Mouse (Mus musculus) liver, adult 2 months (tissue): ENCODE measurements around the gene Slc25a29. TPM values are rescaled to one million over a fixed set of nuclear protein-coding genes. Genes with fewer than 3 reads are reported as not detected.

Experiments used
- DNase-seq: peaks from one replicate; pipeline ENCODE4 v3.0.0-alpha.2; 2011; ENCODE audit warnings: low read depth, low spot score; ENCODE audit errors: extremely low read depth
- H3K27ac ChIP-seq: fragments of 200-500 bp; replicated peaks from 2 replicates; pipeline ENCODE4 v1.5.1; 2012; ENCODE audit warnings: low read depth, mild to moderate bottlenecking, control low read depth, inconsistent platforms, low read length; ENCODE audit not compliant: insufficient read depth
- H3K27me3 ChIP-seq: fragments of 200-500 bp; 2 replicates; pipeline ENCODE4 v1.6.1; 2012; ENCODE audit warnings: mild to moderate bottlenecking, moderate library complexity, low read length, inconsistent platforms; ENCODE audit not compliant: control insufficient read depth, insufficient read depth
- H3K36me3 ChIP-seq: fragments of 200-500 bp; 2 replicates; pipeline ENCODE4 v1.6.1; 2012; ENCODE audit warnings: low read length, inconsistent platforms; ENCODE audit not compliant: control insufficient read depth, insufficient read depth
- H3K4me1 ChIP-seq: fragments of 200-500 bp; 2 replicates; pipeline ENCODE4 v1.6.1; 2011; ENCODE audit warnings: low read length; ENCODE audit not compliant: control insufficient read depth, insufficient read depth
- H3K4me3 ChIP-seq: fragments of 200-500 bp; 2 replicates; pipeline ENCODE4 v1.5.1; 2011; ENCODE audit warnings: low read depth, mild to moderate bottlenecking, control low read depth, low read length, moderate library complexity; ENCODE audit not compliant: insufficient read depth
- H3K79me2 ChIP-seq: fragments of 200-500 bp; 2 replicates; pipeline ENCODE4 v1.6.1; 2012; ENCODE audit warnings: inconsistent platforms, mild to moderate bottlenecking, low read length, moderate library complexity; ENCODE audit not compliant: control insufficient read depth, insufficient read depth
- H3K9ac ChIP-seq: fragments of 200-500 bp; 2 replicates; pipeline ENCODE4 v1.6.1; 2012; ENCODE audit warnings: low read depth, mild to moderate bottlenecking, control low read depth, inconsistent platforms, low read length
- CTCF ChIP-seq: fragments of 200-500 bp; IDR thresholded peaks from 2 replicates; pipeline ENCODE4 v1.5.1; 2011; ENCODE audit warnings: low read depth, low read length, control low read depth
- POLR2A ChIP-seq: fragments of 200-500 bp; IDR thresholded peaks from 2 replicates; pipeline ENCODE4 v1.6.1; 2011; ENCODE audit warnings: low read length, control low read depth; ENCODE audit not compliant: insufficient read depth; ENCODE audit errors: extremely low read depth
- WGBS: fragments of 180-500 bp; shearing (Covaris S2); methylation state at CpG from one replicate; pipeline ENCODE4 v1.1.7; 2018; 5-methylcytosine and 5-hydroxymethylcytosine counted together
- polyA plus RNA-seq: library from polyadenylated mRNA; depleted of rRNA; stranded (reverse); fragments of >200 nt; gene quantifications from 2 replicates; pipeline ENCODE4 v1.2.3, GENCODE M21; 2012
- total RNA-seq: library from RNA; depleted of rRNA; stranded (reverse); fragments of >200 nt; gene quantifications from 2 replicates; pipeline ENCODE4 v1.2.3, GENCODE M21; 2014

Slc25a29 gene
- total and polyA plus RNA-seq, 2 experiments: 1.9 to 5.4 TPM

- Histone ChIP-seq H3K36me3 (no peaks in the 10 kb centered on the region), H3K27ac (peak overlapping the region; percentile 89), H3K4me3 (peak overlapping the region; percentile 98), H3K27me3 (no peaks in the 10 kb centered on the region), H3K79me2 (peaks cover 19% of the 10 kb centered on the region), H3K4me1 (peaks cover 16% of the 10 kb centered on the region; the same call in 1 of the 2 replicates), H3K9ac (peak overlapping the region; percentile 96)
- TF ChIP-seq CTCF (no peak), POLR2A (no peak)
- WGBS: under 1% methylated on average over 68 of the region's 71 CpGs
- DNase-seq: no peak
Measured at GRCm38 (mm10) chr12:108793453-108793941, 42.2 kb downstream of the Slc25a29 start.

DNA sequence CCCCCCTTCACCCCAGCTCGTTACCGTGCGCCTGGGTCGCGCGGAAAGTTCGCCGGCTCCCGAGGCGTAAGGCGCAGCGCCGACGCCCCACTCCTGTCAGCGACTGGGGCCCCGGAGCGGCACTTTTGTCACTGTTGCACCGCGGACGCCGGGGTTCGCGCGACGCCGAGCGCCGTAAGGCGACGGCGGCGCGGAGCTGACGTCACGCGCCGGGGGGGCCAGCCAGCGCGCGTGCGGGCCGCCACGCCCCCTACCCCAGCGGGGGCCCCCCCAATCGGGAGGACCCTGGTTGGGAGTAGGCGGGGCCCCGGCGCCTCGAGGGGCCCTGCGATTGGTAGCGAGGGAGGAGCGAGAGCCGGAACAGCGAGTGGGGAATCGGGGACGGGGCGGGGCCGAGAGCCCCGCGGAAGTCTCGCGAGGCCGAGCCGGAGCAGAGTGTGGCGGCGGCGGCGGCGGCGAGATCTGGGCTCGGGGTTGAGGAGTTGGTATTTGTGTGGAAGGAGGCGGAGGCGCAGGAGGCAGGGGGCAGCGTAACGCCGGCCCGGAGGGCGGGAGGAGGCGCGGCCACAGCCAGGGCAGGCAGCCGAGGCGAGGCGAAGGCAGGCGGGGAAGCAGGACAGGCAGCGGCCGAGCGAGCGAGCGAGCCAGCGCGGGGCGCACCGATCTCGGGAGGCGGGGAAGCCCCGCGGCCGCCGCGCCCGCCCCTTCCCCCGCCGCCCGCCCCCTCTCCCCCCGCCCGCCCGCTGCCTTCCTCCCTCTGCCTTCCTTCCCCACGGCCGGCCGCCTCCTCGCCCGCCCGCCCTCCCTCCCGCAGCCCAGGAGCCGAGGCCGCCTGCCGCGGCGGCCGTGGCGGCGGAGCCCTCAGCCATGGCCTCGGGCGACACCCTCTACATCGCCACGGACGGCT, 42.9 kb downstream of the Slc25a29 start, which contains the start of gene Yy1:
Gene Yy1, plus strand, starts transcription at position 428 of the 907 bp plus-strand sequence.
- peaks cover 13% of the 10 kb centered on the region; the same call in 1 of the 2 replicates for H3K4me1 ChIP-seq
- H3K79me2 ChIP-seq: peaks cover 16% of the 10 kb centered on the region
- WGBS: under 1% methylated on average over 92 of the region's 127 CpGs
- DNase-seq: peak; percentile 82
- H3K36me3 ChIP-seq: no peaks in the 10 kb centered on the region
- peak within 1 kb of the TSS; percentile 100 for H3K27ac ChIP-seq
- H3K9ac ChIP-seq: peak within 1 kb of the TSS; percentile 100
- TF ChIP-seq CTCF: no peak
- peak; percentile 88 for TF ChIP-seq POLR2A
- H3K4me3 ChIP-seq: peak within 1 kb of the TSS; percentile 98
- H3K27me3 ChIP-seq: no peaks in the 10 kb centered on the region

DNA sequence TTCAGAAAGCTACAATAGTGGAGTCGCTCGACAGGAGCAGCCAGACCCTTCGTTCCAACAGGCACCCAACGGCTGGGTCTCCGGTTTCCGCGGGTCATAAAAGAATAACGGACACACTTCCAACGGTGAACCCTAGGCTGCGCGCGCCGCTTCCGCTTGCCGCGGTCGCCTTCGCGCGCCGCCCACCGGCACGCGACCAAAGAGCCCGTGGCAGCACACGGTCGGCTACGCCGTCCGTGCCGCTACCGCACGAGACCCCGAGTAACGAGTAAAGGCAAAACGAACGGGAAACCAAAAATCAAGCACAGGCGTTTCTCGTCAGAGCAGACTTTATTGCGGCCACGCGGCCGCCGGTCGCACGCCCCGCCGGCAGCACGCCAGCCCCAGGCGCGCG, 43.5 kb downstream of the Slc25a29 start:
- Histone ChIP-seq H3K27ac (peak overlapping the region; percentile 94), H3K4me1 (peaks cover 13% of the 10 kb centered on the region; the same call in 1 of the 2 replicates), H3K9ac (peak overlapping the region; percentile 97), H3K4me3 (peak overlapping the region; percentile 89), H3K79me2 (peaks cover 16% of the 10 kb centered on the region), H3K36me3 (no peaks in the 10 kb centered on the region), H3K27me3 (no peaks in the 10 kb centered on the region)
- under 1% methylated on average over 51 of the region's 52 CpGs for WGBS
- DNase-seq: peak; percentile 60
- TF ChIP-seq POLR2A (0 out of 2 replicates have a peak, but pooled peaks have one; percentile 17), CTCF (no peak)

GRCm38 (mm10) chr12:108787329-108787728, 48.4 kb downstream of the Slc25a29 start:
- 79% methylated on average over 2 of the region's 2 CpGs for WGBS
- TF ChIP-seq CTCF (no peak), POLR2A (no peak)
- H3K36me3 ChIP-seq: no peaks in the 10 kb centered on the region
- H3K27me3 ChIP-seq: no peaks in the 10 kb centered on the region
- H3K79me2 ChIP-seq: peaks cover 7% of the 10 kb centered on the region; the same call in 1 of the 2 replicates
- H3K4me1 ChIP-seq: peaks cover 8% of the 10 kb centered on the region; the same call in 1 of the 2 replicates
- H3K27ac ChIP-seq: no peak overlapping the region
- H3K9ac ChIP-seq: no peak overlapping the region
- H3K4me3 ChIP-seq: no peak overlapping the region
- no peak for DNase-seq

GRCm38 (mm10) chr12:108785161-108785560, 50.5 kb downstream of the Slc25a29 start:
- H3K27me3 ChIP-seq: no peaks in the 10 kb centered on the region
- H3K4me3 ChIP-seq: no peak overlapping the region
- TF ChIP-seq POLR2A: no peak
- no peak for TF ChIP-seq CTCF
- DNase-seq: no peak
- peaks cover 2% of the 10 kb centered on the region; the same call in 1 of the 2 replicates for H3K79me2 ChIP-seq
- H3K9ac ChIP-seq: no peak overlapping the region
- no peaks in the 10 kb centered on the region for H3K4me1 ChIP-seq
- WGBS: 93% methylated on average over 4 of the region's 4 CpGs
- no peaks in the 10 kb centered on the region for H3K36me3 ChIP-seq
- no peak overlapping the region for H3K27ac ChIP-seq
